ENCODE assay signal across 28 mouse cellular contexts in the genomic region with DNA sequence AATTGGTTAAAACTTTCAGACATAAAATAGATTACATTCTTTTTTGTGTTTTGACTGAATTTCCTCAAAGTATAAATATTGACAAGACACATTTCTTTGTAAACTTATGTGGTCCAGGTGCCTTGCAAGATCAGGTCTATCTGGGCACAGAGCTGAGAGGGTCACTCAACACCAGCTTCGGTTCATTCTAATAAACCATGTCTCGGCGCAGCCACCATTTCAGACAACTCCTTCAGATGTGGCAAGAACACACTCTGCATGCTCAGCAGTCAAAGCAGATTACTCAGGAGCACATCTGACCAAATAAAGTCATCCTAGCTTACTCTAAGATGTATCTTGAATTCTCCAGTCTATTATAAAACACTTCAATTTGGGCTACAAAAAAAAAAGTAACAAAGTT.
"Had no signal": no experiment of that assay in that cellular context is flagged by ENCODE, and none has a peak within 500 bp of the region (broad histone marks: within the 10 kb centered on the region; RNA-seq: fewer than 3 reads in every experiment).

No protein-coding gene starts in this region.

- H3K4me1 ChIP-seq: embryonic facial prominence, embryonic 12.5 days; embryonic facial prominence, embryonic 13.5 days; embryonic facial prominence, embryonic 15.5 days; forebrain, embryonic 13.5 days had no signal

- H3K4me2 ChIP-seq: embryonic facial prominence, embryonic 12.5 days; embryonic facial prominence, embryonic 13.5 days; embryonic facial prominence, embryonic 15.5 days; forebrain, embryonic 12.5 days; forebrain, embryonic 13.5 days; forebrain, embryonic 15.5 days had no signal

- H3K27me3 ChIP-seq: embryonic facial prominence, embryonic 12.5 days; embryonic facial prominence, embryonic 13.5 days; embryonic facial prominence, embryonic 15.5 days; forebrain, embryonic 12.5 days; forebrain, embryonic 13.5 days; forebrain, embryonic 15.5 days had no signal

- H3K9ac ChIP-seq: embryonic facial prominence, embryonic 12.5 days; embryonic facial prominence, embryonic 13.5 days; embryonic facial prominence, embryonic 15.5 days; forebrain, embryonic 12.5 days; forebrain, embryonic 13.5 days; forebrain, embryonic 15.5 days; forebrain, postnatal 0 days had no signal

- H3K4me3 ChIP-seq: embryonic facial prominence, embryonic 10.5 days; embryonic facial prominence, embryonic 12.5 days; embryonic facial prominence, embryonic 13.5 days; embryonic facial prominence, embryonic 15.5 days; erythroblast, embryonic 14.5 days; forebrain, embryonic 10.5 days; forebrain, embryonic 12.5 days; forebrain, embryonic 13.5 days; forebrain, embryonic 15.5 days; gastrocnemius, adult 2 months had no signal

- ATAC-seq: forebrain, embryonic 13.5 days; forebrain, embryonic 14.5 days; forebrain, embryonic 15.5 days; forebrain, embryonic 16.5 days; forebrain, postnatal 0 days had no signal

- H3K36me3 ChIP-seq: forebrain, embryonic 15.5 days had no signal

- H3K9me3 ChIP-seq: embryonic facial prominence, embryonic 10.5 days; embryonic facial prominence, embryonic 12.5 days; embryonic facial prominence, embryonic 13.5 days; embryonic facial prominence, embryonic 15.5 days; forebrain, embryonic 10.5 days; forebrain, embryonic 12.5 days; forebrain, embryonic 13.5 days; forebrain, embryonic 15.5 days had no signal

- H3K27ac ChIP-seq: embryonic facial prominence, embryonic 10.5 days; embryonic facial prominence, embryonic 12.5 days; embryonic facial prominence, embryonic 13.5 days; embryonic facial prominence, embryonic 15.5 days; forebrain, embryonic 10.5 days; forebrain, embryonic 12.5 days; forebrain, embryonic 13.5 days; forebrain, embryonic 15.5 days; gastrocnemius, adult 2 months had no signal

- DNase-seq: cerebellum, adult 18-20 months; cerebellum, adult 2 months; cerebellum, adult 8-10 months; cerebellum, adult 9-10 months; cerebellum, adult 9-11 months; cerebellum, postnatal 10 days; cerebellum, postnatal 14 days; cerebellum, postnatal 25 days; cerebellum, postnatal 36 days; embryo, embryonic 11 days; forebrain, postnatal 0 days; gastrocnemius, adult 2 months; gastrocnemius, postnatal 10 days; gastrocnemius, postnatal 14 days; gastrocnemius, postnatal 25 days; gastrocnemius, postnatal 36 days; heart, adult 18-20 months had no signal
